Mouse (Mus musculus) adrenal gland, postnatal 10 days (tissue): ENCODE measurements around the gene Ppif. TPM values are rescaled to one million over a fixed set of nuclear protein-coding genes. Genes with fewer than 3 reads are reported as not detected.
A peak's percentile ranks its signal among the peaks of the same experiment; 100 is the strongest.

Experiments
- DNase-seq: peaks from one replicate; pipeline ENCODE4 v3.0.0; 2021; ENCODE audit warnings: mixed read lengths
- long read RNA-seq, 2 experiments: library from polyadenylated mRNA; stranded (forward); transcript quantifications; one replicate each; pipeline ENCODE4 v2.0.0; 2021
- total RNA-seq, 2 experiments: library from RNA; stranded (reverse); gene quantifications; 2 replicates each; pipeline ENCODE4 v1.2.3; 2021

Ppif gene
- 10 to 100 TPM; 47.9 to 66.6 TPM for total RNA-seq
- long read RNA-seq, experiment 1, transcript Ppif-201 (6 exons, 1,549 nt) = major isoform, 82 of 92 reads
- long read RNA-seq, experiment 1, partial matches to known transcripts = 1 of 92 reads
- long read RNA-seq, experiment 1, other reads (novel, unspliced or antisense) = 8 of 92 reads
- long read RNA-seq, experiment 2, transcript Ppif-201 (6 exons, 1,549 nt) = major isoform, 81 of 93 reads
- long read RNA-seq, experiment 2, partial matches to known transcripts = 6 of 93 reads
- long read RNA-seq, experiment 2, other reads (novel, unspliced or antisense) = 6 of 93 reads

DNA sequence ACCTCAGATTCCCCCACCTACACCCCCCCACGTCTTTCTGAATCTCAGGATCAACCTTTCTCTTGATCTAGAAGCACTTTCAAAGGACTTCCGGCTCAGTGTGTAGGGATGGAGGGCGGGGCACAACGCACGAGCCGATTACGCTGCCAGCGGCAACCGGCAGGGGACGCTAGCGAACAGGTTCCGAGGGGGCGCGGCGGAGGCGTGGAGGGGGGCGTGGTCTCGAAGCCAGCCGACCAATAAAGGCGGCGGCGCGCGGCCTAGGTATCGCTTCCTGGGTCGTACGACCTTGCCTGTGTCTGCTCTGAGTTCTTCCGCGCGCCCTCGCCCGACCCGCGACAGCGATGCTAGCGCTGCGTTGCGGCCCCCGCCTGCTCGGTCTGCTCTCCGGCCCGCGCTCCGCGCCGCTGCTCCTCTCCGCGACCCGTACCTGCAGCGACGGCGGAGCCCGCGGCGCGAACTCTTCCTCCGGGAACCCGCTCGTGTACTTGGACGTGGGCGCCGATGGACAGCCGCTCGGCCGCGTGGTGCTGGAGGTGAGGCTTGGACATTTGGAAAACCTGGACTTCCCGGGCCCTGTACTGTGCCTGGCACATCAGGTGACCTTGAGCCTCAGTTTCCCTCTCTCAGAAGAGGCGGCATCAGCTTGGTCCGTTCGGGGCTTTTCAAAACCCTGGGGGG, at the start of gene Ppif:
Gene Ppif, plus strand, starts transcription at position 267 of the 681 bp plus-strand sequence.
- DNase-seq = peak; percentile 99

DNA sequence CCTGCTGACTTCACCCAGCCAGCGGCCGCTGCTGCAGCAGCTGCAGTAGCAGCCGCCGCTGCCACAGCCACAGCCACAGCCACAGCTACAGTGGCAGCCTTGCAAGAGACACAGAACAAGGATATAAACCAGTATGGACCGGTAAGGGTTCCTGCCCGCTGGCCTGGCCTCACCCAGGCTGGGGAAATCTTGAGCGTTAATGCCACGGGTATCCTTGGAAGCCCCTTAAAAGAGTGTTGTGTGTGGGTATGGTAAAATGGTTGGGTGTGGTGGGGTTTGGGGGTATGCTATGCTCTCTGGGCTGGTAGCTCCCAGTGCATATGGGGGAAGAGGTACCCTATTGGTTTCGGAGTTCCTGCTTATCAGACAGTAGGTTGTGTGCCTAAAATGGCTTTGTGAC, 48.2 kb upstream of the Ppif start:
- DNase-seq = no peak

DNA sequence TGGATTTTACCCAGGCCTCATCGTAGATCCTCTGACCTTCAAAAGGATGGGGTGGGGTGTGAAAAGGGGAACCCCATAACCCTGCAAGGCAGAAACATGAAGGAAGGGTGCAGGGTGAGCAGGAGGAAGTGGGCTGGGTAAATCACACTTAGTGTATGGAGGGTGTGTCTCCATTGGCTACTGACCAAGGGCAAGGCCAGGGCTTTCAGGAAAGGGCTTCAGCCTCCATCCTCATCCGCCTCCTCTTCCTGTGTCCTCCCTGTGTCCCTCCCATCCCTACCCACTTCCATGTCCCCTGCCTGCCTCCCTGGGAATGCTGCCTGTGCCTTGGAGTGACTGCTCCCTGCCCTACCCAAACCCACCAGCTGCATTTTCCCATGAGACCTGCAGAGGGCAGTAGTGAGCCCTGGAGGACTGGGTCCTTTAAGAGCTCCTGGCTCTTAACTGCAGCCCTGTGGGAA, 47.8 kb upstream of the Ppif start:
- DNase-seq = peak; percentile 75

DNA sequence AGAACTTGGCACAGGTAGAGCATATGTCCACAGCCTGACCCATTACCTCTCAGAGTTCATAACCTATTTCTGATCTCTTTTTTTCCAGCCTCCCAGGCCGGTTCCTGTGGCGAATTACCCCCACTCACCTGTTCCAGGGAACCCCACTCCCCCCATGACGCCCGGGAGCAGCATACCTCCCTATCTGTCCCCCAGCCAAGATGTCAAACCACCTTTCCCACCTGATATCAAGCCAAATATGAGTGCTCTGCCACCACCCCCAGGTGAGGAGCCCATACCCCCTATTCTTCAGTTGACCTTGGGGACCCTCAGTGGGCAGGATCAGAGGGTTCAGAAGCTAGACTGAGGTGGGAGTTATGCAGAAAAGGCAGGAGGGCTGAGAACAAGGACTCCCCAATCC, 42.8 kb upstream of the Ppif start:
- no peak for DNase-seq

DNA sequence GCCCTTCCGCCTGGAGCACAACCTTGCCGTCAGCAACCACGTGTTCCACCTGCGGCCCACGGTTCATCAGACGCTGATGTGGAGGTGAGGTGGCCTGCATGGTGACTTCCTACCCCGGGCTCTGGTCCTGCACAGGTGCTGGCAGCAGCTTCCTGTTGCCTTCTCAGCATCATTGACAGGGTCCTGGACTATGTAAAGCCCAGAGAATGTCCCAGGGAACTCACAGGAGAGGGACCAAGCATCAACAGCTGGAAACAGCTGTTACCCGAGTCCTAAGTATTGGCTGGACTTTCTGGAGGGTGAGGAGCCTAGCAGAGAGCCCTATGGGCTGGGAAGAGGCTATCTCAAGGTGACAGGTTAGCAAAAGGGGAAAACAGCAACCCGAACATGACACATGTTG, 42.0 kb upstream of the Ppif start:
- DNase-seq = no peak

DNA sequence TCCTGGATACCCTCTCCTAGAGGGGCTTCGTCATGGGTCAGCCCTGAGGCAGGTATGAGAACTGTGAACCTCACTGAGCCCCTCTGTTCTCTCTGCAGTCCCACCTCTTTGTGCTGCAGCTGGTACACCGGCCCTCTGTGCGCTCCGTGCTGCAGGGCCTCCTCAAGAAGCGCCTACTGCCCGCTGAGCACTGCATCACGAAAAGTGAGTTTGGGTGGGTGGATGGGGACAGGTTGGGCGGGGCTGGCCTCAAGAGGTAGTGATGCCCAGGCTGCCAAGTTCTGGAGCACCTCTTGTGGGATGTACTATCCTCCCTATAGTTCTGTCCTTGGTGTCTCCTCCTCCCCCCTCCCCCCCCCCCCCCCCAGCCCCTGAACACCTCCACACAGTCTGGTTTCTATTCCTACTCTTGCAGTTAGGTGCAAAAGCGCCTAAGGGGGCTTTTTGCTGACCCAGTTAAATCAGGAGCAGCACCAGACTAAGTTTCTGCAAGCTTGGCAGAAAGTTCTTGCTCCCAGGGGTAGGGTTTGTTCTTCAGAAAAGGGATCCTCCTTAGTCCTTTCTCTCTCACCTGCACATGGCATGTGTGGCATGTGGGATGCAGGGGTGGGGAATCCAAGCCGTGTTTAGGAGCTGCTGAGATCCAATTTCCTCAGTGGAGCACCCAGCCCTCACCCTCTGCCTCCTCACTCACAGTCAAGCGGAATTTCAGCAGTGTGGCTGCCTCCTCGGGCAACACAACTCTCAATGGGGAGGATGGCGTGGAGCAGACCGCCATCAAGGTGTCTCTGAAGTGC, 39.4 kb upstream of the Ppif start:
- DNase-seq = no peak

DNA sequence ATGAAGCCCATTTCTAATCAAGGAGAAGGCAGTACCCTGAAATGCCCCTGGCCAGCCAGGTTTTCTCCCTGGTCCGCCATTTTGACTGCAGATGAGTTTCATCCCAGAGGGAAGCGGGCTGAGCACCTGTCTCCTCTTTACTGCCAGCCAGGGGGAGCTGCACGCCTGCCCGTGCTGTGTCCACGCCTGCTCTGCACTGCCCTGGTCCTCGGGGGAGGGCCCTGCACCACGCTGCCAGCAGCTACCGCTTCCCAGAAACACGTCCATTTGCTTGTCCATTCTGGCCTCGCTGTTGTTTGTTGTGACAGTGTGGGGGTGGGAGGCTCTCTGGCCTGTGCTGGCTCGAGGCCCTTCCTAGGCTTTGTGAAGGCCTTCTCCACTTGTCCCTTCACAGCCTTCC, 33.3 kb upstream of the Ppif start:
- DNase-seq = peak; percentile 36

GRCm38 (mm10) chr14:25661185-25661920, 32.6 kb upstream of the Ppif start:
- no peak for DNase-seq

GRCm38 (mm10) chr14:25663649-25664309, 30.2 kb upstream of the Ppif start:
- DNase-seq = no peak

- DNase-seq = no peak
Measured at GRCm38 (mm10) chr14:25664310-25664695, 29.7 kb upstream of the Ppif start.

DNA sequence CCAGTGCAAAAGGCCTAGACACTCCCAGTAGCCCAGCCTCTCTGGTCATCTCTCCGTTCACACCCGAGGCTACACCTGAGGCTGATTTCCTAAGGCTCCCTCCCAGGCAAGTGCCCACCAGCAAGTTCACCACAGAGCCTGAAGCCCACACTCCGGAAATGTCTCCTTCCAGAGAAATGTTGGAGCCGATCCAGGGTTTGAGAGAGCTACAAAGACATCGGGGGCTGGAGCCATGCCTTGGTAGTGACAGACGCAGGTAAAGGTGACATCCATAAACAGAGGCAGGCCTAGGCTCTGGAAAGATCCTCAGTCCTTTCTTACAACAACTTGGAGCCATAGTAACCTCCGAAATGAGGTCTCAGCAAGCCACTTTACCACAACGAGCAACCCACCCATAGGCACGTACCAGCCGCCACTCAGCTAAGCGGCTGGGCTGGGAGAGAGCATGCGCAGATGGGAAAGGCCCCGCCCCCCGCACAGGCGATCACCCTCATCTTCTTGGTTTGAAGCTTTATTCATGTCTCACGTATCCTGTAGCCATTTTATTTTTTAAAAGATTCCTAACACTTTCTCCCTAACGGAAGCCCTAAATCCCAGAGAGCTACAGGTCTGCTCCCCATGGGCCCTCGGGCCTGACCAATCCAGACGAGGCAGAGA, 28.5 kb upstream of the Ppif start:
- no peak for DNase-seq

DNA sequence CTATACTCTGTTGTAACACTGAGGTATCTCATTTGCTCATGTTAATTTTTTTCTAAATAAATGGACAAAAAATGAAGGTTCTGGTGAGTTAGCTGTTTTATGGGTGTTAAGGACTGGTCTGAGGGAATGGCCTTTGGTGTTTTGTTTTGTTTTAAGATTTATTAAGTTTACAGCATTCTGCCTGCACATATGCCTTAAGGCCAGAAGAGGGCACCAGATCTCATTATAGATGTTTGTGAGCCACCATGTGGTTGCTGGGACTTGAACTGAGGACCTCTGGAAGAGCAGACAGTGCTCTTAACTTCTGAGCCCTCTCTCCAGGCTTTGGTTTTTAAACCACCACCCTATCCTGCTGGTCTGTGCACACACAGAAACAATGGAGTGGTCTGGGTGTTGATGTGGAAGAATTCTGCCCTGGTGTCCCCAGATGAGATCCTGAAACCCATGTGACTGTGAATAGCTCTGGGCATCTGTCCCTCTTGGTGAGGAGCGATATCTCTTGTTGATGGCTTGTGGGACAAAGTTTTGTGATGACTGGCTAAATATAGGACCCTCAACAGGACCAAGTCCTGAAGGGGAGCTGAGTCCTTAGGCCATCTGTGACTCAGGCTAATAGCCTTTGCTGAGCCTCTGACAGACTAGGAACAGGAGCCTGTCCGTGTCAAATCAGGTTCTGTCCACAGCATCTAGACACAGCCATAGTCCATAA, 27.1 kb upstream of the Ppif start:
- DNase-seq = no peak

DNA sequence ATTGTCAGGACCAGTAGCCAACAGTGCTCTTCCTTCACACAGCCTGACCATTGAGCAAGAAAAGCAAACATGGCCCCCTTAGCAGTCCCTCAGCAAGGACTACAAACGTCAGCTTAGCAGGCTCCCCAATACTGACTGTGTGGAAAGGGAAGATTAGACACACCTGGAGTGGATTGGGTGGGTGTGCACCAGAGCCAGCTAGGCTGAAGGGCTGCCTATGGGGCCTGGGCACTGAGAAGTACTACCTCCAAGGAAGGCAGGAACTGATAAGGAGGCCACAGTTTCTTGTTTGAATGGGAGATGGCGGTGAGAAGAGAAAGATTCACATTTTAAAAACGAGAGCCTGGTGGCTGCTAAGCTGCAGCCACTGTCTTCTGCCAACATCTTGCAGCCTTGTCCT, 26.4 kb upstream of the Ppif start:
- DNase-seq = no peak

GRCm38 (mm10) chr14:25679625-25680024, 14.3 kb upstream of the Ppif start:
- DNase-seq = no peak

GRCm38 (mm10) chr14:25682020-25682419, 11.9 kb upstream of the Ppif start:
- DNase-seq = no peak

DNA sequence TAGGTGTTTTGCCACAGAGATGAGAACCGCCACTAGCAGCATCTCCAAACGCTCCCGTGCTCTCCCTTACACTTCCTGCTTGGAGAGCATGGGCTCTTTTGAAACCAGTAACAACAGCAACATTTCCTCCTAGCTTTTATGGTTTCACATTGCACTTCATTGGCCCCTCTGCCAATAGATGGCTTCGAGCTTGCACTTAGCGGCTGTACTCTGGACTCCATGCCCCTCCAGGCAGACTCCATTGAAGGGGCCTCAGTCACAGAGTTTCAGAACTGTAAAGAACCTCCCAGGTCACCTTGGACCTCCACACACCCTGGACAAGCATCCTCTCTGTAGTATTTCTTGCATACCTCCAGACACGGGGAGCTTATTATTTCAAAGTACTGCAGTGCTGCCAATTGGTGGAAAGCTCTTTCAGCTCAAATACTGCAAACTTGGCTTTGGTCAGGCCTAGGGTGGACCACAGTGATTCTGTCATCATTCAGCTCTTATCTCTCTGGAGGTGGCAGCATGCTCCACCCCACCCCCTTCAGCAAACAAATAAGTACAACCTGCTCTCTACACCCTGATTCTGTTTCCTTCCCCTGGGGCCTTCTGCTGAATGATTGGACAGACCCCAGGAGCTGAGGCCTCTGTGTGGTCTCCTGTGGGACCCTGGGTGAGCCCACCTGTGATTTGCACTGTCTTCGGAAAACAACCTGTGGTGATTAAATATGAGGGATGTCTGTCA, 7.6 kb upstream of the Ppif start:
- no peak for DNase-seq

DNA sequence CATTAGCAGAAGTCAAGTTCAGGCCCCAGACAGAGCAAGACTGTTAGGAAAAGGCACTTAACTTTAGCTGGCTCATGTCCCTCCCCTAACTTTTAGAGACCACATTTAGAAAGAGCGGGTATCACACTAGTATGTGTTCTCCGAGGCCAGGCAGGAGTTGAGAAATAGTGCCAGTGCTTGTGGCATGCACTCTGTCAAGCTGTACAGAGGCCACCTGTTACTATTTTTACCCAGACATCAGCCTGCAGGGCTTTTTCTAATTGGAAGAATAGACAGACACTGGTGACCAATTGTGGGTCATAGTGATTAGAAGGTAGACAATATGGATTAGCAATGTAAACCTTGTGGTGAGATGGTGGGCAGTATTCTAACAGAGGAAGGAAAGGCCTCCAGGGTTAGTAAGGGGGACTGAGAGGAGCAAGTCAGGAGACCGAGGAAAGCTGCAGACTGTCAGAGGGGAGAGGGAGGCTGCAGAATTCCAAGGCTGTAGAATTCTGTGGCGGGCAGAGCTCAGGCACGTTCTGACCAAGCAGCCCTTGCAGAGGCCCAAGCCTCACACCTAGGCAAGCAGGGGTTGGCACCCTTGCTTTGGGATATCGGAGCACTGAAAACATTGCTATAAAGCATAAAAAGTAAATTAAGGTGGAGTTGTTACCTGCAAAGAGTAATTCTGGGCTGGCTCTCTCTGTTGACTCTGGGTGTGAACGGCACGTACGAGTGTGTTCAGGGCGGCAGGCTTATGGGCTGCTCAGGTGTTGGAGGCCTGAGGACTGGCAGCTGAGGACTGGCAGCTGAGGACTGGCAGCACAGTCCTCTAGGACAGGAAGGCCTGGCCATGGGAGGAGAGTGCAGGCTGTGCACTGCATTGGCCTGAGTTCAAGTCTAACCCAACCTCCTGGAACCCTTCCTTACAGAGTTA, 6.7 kb upstream of the Ppif start:
- DNase-seq = no peak

- DNase-seq = no peak
Measured at GRCm38 (mm10) chr14:25693271-25693887, 575 bp upstream of the Ppif start.
